Mouse (Mus musculus): ENCODE results near the gene Psat1. TPM values are rescaled to one million over a fixed set of nuclear protein-coding genes. Genes with fewer than 3 reads are reported as not detected.

The Psat1 gene
- polyA plus RNA-seq, 1 experiment from 2014 or later: 55.2 TPM

DNA sequence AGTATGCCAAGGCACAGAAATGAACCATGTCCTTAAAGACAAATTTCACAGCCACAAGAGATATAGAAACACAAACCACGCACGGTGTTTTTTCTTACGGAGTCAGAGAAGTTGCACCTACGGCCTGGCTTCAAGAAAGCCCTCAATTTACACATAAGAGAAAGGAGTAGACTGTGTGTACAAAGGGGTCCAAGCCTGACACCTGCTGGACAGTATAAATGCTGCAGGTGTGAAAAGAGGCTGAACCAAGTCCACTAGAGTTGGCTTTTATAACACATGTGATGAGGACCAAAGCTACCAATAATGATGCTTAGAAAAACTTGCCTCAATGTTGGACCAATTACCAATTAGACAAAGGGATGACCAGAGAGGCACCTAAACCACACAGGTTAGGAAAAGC lies 34.7 kb upstream of the Psat1 start:
- no peaks in the 10 kb centered on the region for H3K27me3 ChIP-seq (ENCODE audit: insufficient read depth, low read length)
- peak; percentile 83 for DNase-seq (ENCODE audit: low spot score)
- H3K4me1 ChIP-seq (replicated peaks; ENCODE audit: insufficient read depth, low read length): no peaks in the 10 kb centered on the region
- WGBS: 30% methylated on average over 4 of the region's 4 CpGs
- no peak overlapping the region for H3K27ac ChIP-seq
- TF ChIP-seq CTCF (IDR thresholded peaks at IDR 0.05; ENCODE audit: low read depth): peak; percentile 87
- no peak overlapping the region for H3K4me3 ChIP-seq (replicated peaks; ENCODE audit: low read depth, low read length)
- no peaks in the 10 kb centered on the region for H3K36me3 ChIP-seq (ENCODE audit: insufficient read depth, low read length)
- H3K4me2 ChIP-seq (ENCODE audit: low read length): no peak overlapping the region
- H3K9me3 ChIP-seq (replicated peaks; ENCODE audit: low read length): no peaks in the 10 kb centered on the region
- no peak; the same call in 1 of the 2 replicates for ATAC-seq (replicated peaks; ENCODE audit: low FRiP score, low read depth)
- no peak overlapping the region for H3K9ac ChIP-seq (ENCODE audit: low read depth, low read length)

- no peak for DNase-seq (ENCODE audit: low spot score)
- Histone ChIP-seq H3K27me3 (ENCODE audit: insufficient read depth, low read length) (no peaks in the 10 kb centered on the region), H3K9ac (ENCODE audit: low read depth, low read length) (no peak overlapping the region), H3K4me2 (ENCODE audit: low read length) (no peak overlapping the region), H3K4me3 (replicated peaks; ENCODE audit: low read depth, low read length) (no peak overlapping the region), H3K36me3 (ENCODE audit: insufficient read depth, low read length) (peaks cover 7% of the 10 kb centered on the region; the same call in 1 of the 2 replicates), H3K27ac (no peak overlapping the region), H3K4me1 (replicated peaks; ENCODE audit: insufficient read depth, low read length) (no peaks in the 10 kb centered on the region), H3K9me3 (replicated peaks; ENCODE audit: low read length) (no peaks in the 10 kb centered on the region)
- 37% methylated on average over 4 of the region's 4 CpGs for WGBS
- ATAC-seq (replicated peaks; ENCODE audit: low FRiP score, low read depth): no peak
- TF ChIP-seq CTCF (IDR thresholded peaks at IDR 0.05; ENCODE audit: low read depth): no peak
These were observed 26.2 kb upstream of the Psat1 start for GRCm38 (mm10) chr19:15973365-15973764.

- Histone ChIP-seq H3K4me1 (replicated peaks; ENCODE audit: insufficient read depth, low read length) (no peaks in the 10 kb centered on the region), H3K9ac (ENCODE audit: low read depth, low read length) (no peak overlapping the region), H3K9me3 (replicated peaks; ENCODE audit: low read length) (no peaks in the 10 kb centered on the region), H3K36me3 (ENCODE audit: insufficient read depth, low read length) (0 out of 2 replicates have a peak, but pooled peaks cover 4% of the 10 kb centered on the region), H3K4me2 (ENCODE audit: low read length) (no peak overlapping the region), H3K27me3 (ENCODE audit: insufficient read depth, low read length) (no peaks in the 10 kb centered on the region), H3K4me3 (replicated peaks; ENCODE audit: low read depth, low read length) (no peak overlapping the region), H3K27ac (no peak overlapping the region)
- TF ChIP-seq CTCF (IDR thresholded peaks at IDR 0.05; ENCODE audit: low read depth): peak; percentile 83
- ATAC-seq (replicated peaks; ENCODE audit: low FRiP score, low read depth) (0 out of 2 replicates have a peak, but pooled peaks have one; percentile 25), DNase-seq (ENCODE audit: low spot score) (peak; percentile 73)
- WGBS: 50% methylated on average over 3 of the region's 3 CpGs
These were observed 17.9 kb upstream of the Psat1 start for GRCm38 (mm10) chr19:15965082-15965481.

- ATAC-seq (replicated peaks; ENCODE audit: low FRiP score, low read depth) (no peak), DNase-seq (ENCODE audit: low spot score) (no peak)
- no peak overlapping the region for H3K9ac ChIP-seq (ENCODE audit: low read depth, low read length)
- H3K4me1 ChIP-seq (replicated peaks; ENCODE audit: insufficient read depth, low read length): no peaks in the 10 kb centered on the region
- H3K4me3 ChIP-seq (replicated peaks; ENCODE audit: low read depth, low read length): no peak overlapping the region
- 92% methylated on average over 7 of the region's 7 CpGs for WGBS
- 0 out of 2 replicates have a peak, but pooled peaks cover 3% of the 10 kb centered on the region for H3K36me3 ChIP-seq (ENCODE audit: insufficient read depth, low read length)
- H3K27me3 ChIP-seq (ENCODE audit: insufficient read depth, low read length): no peaks in the 10 kb centered on the region
- no peaks in the 10 kb centered on the region for H3K9me3 ChIP-seq (replicated peaks; ENCODE audit: low read length)
- H3K27ac ChIP-seq: no peak overlapping the region
- TF ChIP-seq CTCF (IDR thresholded peaks at IDR 0.05; ENCODE audit: low read depth): no peak
- H3K4me2 ChIP-seq (ENCODE audit: low read length): no peak overlapping the region
These were observed 17.4 kb upstream of the Psat1 start for GRCm38 (mm10) chr19:15964533-15964932.

GRCm38 (mm10) chr19:15963011-15963695 lies 16.0 kb upstream of the Psat1 start:
- H3K9ac ChIP-seq (ENCODE audit: low read depth, low read length): no peak overlapping the region
- H3K4me2 ChIP-seq (ENCODE audit: low read length): no peak overlapping the region
- no peak for DNase-seq (ENCODE audit: low spot score)
- 0 out of 2 replicates have a peak, but pooled peaks have one; percentile 5 for TF ChIP-seq CTCF (IDR thresholded peaks at IDR 0.05; ENCODE audit: low read depth)
- 0 out of 2 replicates have a peak, but pooled peaks cover 7% of the 10 kb centered on the region for H3K36me3 ChIP-seq (ENCODE audit: insufficient read depth, low read length)
- no peaks in the 10 kb centered on the region for H3K9me3 ChIP-seq (replicated peaks; ENCODE audit: low read length)
- no peaks in the 10 kb centered on the region for H3K27me3 ChIP-seq (ENCODE audit: insufficient read depth, low read length)
- ATAC-seq (replicated peaks; ENCODE audit: low FRiP score, low read depth): no peak
- H3K4me1 ChIP-seq (replicated peaks; ENCODE audit: insufficient read depth, low read length): no peaks in the 10 kb centered on the region
- no peak overlapping the region for H3K4me3 ChIP-seq (replicated peaks; ENCODE audit: low read depth, low read length)
- no peak overlapping the region for H3K27ac ChIP-seq
- whole genome bisulfite sequencing: 85% methylated on average over 17 of the region's 17 CpGs

- no peak overlapping the region for H3K4me2 ChIP-seq (ENCODE audit: low read length)
- no peak for TF ChIP-seq CTCF (IDR thresholded peaks at IDR 0.05; ENCODE audit: low read depth)
- H3K27me3 ChIP-seq (ENCODE audit: insufficient read depth, low read length): no peaks in the 10 kb centered on the region
- no peak overlapping the region for H3K9ac ChIP-seq (ENCODE audit: low read depth, low read length)
- H3K4me3 ChIP-seq (replicated peaks; ENCODE audit: low read depth, low read length): no peak overlapping the region
- WGBS: 73% methylated on average over 13 of the region's 13 CpGs
- no peaks in the 10 kb centered on the region for H3K4me1 ChIP-seq (replicated peaks; ENCODE audit: insufficient read depth, low read length)
- H3K27ac ChIP-seq: no peak overlapping the region
- ATAC-seq (replicated peaks; ENCODE audit: low FRiP score, low read depth) (no peak), DNase-seq (ENCODE audit: low spot score) (no peak)
- 0 out of 2 replicates have a peak, but pooled peaks cover 7% of the 10 kb centered on the region for H3K36me3 ChIP-seq (ENCODE audit: insufficient read depth, low read length)
- H3K9me3 ChIP-seq (replicated peaks; ENCODE audit: low read length): no peaks in the 10 kb centered on the region
These were observed 15.2 kb upstream of the Psat1 start for GRCm38 (mm10) chr19:15962313-15962712.

Measured in kidney, postnatal 0 days (tissue).